Mouse (Mus musculus) layer of hippocampus, postnatal 25 days (tissue): ENCODE results near the gene Endod1. TPM values are rescaled to one million over a fixed set of nuclear protein-coding genes. Genes with fewer than 3 reads are reported as not detected.
"Not testable (repeated sequence)": the region's sequence is repeated elsewhere in the genome, so short reads cannot be mapped to it uniquely, and the experiment has no call there.

Experiments
- DNase-seq, 2 experiments: peaks; one replicate each; pipeline ENCODE4 v3.0.0; 2022; ENCODE audit warnings: mixed read lengths in 2 of 2, low spot score in 1 of 2; ENCODE audit errors: extremely low spot score in 1 of 2
- total RNA-seq, 2 experiments: library from RNA; stranded (reverse); gene quantifications; 2 replicates each; pipeline ENCODE4 v1.2.3; 2021

The Endod1 gene
- total RNA-seq, 2 experiments from 2014 or later, result 62.7 to 74.4 TPM

- peak; percentile 54 to 85 for DNase-seq
Measured at GRCm38 (mm10) chr9:14380386-14381285, 671 bp downstream of the Endod1 start.

- no peak for DNase-seq
Measured at GRCm38 (mm10) chr9:14379769-14380385, 1.4 kb downstream of the Endod1 start.

- DNase-seq, result no peak
Measured at GRCm38 (mm10) chr9:14378151-14378550, 3.2 kb downstream of the Endod1 start.

GRCm38 (mm10) chr9:14376149-14376548 lies 5.2 kb downstream of the Endod1 start:
- DNase-seq, result no peak

DNA sequence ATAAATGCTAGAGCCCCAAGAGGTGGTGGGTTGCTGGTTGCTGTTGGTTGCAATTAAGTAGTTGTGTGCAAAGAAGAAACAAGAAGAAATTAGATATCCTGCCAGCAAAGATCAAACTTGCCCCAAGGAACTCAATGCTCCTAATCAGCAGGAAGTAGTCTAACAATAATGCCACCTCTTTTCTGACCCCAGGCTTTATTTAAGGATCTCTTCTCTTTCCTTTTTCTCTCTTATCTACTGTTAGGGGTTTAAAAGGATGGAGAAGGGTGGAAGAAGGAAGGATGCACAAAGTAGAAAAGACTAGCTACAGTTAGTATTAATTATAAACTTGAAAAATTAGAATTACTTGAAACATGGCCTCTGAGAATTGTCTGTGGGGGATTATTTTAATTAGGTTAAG lies 8.9 kb downstream of the Endod1 start:
- no peak for DNase-seq

DNA sequence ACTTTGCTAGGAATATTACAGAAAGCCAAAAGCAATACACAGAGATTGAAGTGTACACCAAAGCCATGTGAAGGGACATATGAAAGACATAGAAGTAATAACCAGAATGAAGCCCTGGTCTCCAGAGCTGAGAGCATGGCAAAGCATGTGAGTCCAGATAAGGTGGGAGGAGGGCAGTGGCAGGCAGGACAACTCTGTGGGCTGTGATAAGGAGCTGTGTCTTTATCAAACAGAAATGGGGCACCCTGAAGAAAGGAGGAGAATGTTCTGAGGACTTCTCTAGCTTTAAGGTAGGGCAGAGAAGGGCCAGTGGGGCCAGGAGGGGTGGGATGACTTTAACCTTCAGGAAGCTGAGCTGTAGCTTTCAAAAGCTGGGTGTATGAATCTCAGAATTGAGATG lies 12.0 kb downstream of the Endod1 start:
- no peak for DNase-seq

- no peak for DNase-seq
Measured at GRCm38 (mm10) chr9:14367850-14368249, 13.5 kb downstream of the Endod1 start.

DNA sequence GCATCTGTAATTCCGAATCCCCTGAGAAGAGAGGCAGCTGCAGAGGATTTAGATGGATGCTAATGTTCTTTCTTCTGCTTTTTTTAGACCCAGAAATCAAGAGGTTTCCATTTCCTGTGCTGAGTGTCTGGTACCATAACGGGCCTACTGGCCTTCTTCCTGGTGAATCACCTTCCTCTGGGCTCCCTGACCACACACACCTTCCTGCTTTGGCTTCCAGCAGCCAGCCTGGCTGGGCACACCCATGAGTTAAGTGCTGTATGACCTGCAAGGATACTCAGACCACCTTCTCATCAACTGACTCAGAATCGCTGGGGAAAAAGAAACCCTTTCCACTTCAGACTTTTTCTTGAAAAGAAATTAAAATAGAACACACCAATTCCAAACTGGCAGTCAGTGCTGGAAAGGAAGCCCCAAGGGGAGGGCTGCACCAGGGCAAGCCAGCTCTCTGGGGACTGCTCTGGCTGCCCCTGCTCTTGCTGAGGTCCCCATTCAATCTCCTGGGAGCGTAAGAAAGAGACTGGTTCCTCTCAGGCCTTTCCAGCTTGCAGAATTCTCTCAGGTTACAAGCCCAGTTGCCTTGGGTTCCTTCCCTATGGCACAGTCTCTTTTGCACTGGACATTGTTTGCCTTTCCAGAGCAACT lies 15.7 kb downstream of the Endod1 start:
- DNase-seq, result no peak

GRCm38 (mm10) chr9:14364719-14365118 lies 16.6 kb downstream of the Endod1 start:
- DNase-seq, result no peak

DNA sequence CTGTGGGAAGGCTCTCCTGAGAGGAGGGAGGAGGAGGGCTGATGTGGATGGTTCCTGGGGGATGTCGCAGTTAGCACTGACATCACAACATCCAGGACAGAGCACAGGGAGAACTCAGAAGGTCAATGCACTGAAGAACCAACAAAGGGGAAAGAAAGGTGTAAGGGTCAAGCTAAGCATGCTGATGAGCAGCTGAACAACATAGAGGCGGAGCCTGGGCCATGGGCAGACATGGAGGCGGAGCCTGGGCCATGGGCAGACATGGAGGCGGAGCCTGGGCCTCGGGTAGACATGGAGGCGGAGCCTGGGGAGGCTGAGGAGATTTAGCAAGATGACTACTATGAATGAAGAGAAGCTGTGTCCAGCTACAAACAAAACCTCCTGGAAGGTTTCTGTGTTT lies 17.8 kb downstream of the Endod1 start:
- no peak for DNase-seq

- no peak for DNase-seq
Measured at GRCm38 (mm10) chr9:14362068-14362768, 19.1 kb downstream of the Endod1 start.

GRCm38 (mm10) chr9:14357033-14357432 lies 24.3 kb downstream of the Endod1 start:
- DNase-seq, result no peak

DNA sequence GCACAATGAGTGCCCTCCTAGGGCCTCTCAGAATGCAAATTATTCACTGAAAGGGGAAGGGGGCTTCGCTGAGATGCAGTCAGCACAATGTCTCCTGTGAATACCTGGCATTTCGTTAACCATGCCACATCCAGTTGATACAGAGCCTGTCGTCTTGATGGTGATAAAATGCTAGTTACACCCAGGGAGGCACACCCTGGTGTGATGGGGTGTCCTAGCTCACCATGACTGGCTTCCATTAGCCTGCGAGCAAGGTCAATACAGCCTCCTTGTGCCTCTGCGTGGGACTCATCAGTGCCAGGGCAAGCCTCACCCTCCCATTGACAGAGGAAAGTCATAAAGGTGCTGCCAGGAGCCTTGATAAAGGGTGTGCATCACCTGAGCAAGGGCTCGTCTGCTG lies 26.5 kb downstream of the Endod1 start:
- DNase-seq, result no peak

- no peak for DNase-seq
Measured at GRCm38 (mm10) chr9:14352337-14352736, 29.0 kb downstream of the Endod1 start.

DNA sequence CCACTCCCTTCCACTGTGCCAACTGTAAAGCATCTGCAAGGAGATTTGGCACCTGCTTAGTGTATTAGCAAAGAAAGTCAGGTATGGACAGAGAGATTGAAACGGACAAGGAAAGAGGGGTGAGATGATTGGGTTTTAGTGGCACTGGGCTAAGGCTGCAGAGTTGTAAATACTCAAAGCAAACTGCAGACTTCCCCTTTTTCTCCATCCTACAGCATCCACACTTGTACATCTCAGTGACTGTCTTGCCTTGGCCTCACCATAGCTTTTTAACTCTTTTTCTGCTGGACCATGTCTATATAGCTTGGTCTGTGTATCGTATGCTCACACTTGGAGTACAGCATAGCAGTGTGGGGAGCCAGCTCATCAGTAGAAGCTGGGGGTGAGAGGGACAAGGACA lies 30.5 kb downstream of the Endod1 start:
- no peak for DNase-seq

DNA sequence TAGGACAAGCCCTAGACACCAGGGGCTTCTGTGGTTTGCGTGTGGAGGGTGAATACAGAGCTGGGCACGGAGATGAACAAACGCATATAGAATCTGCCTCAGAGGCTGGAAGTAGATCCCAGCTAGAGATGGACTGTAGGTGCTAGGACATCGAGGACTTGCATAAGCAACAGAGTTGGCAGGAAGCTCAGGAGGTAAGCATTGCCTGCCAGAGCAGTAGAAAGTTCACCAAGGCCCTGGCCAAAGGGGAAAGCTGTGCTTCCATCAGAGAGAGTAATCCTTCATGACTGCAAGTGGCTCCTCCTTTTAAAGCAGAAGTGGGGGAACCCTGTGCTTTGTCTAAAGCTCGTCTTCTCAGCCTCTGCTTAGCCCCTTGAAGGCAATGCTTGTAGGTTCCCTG lies 31.9 kb downstream of the Endod1 start:
- no peak for DNase-seq

- peak in 1 of 2 experiments; percentile 24 for DNase-seq
Measured at GRCm38 (mm10) chr9:14348416-14348815, 32.9 kb downstream of the Endod1 start.

GRCm38 (mm10) chr9:14345866-14346265 lies 35.4 kb downstream of the Endod1 start:
- DNase-seq, result not testable (repeated sequence)

DNA sequence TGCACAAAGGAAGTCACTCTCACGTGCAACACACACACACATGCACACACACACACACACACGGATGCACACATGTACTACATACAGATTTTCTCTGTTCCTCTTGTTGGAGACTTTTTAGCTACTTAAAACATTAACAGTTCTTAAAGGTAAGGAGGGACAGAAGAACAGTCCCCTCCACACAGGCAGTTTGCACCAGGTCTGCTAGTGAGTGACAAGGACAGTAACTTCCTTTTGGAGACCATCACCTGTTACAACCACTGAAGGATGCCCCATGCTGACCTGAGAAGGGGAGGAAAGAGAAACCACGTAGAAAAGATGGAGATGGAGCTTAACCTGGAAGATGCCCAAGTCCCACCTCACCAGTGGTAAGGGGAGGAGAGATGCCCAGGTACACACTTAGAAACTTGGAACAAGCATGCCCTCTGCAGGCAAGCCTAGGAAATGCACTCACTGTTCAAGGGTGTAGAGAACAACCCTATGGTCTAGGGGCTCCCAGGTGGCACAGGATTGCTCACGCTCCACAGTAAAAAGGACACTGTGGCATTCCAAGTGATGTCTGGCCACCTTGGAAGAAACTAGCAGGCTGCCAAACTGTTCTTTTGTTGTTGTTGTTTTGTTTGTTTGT lies 39.2 kb downstream of the Endod1 start:
- peak; percentile 56 to 87 for DNase-seq

- no peak for DNase-seq
Measured at GRCm38 (mm10) chr9:14338701-14339100, 42.6 kb downstream of the Endod1 start.
